In the genomic region with DNA sequence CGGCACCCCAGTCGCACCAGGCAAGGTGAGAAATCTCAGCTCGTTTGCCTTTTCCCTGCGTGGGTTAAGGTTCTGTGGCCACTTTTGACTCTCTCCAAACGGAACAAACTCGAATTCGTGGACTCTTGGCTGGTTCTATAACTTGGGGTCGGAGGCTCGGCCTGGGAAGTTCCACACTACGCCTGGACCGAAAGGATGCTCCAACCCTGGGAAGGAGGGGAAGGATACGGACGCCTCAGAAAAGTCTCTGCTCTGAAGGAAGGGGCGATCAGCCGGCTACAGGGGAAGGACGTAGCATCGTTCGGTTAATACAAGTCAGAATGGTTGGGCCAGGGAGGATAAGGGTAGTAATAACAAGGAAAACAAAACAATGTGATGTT, we compare ENCODE assay signal across 8 mouse cellular contexts. TPM values are rescaled to one million over a fixed set of nuclear protein-coding genes. Genes with fewer than 3 reads are reported as not detected.
DNase-seq lines count a peak whose midpoint lies in the region; ATAC-seq and TF ChIP-seq lines count a peak whose summit lies in the region.

No protein-coding gene starts in this region.

- no peak for TF ChIP-seq POLR2A in lung, adult 2 months (IDR thresholded peaks at IDR 0.05; ENCODE audit: borderline replicate concordance, extremely low read depth, low read depth, low read length)

- no peak for DNase-seq in lung, adult 2 months
- no peak for DNase-seq in lung, postnatal 14 days
- no peak for DNase-seq in limb, embryonic 10.5 days (ENCODE audit: low spot score)
- DNase-seq in gastrocnemius, postnatal 4 days (ENCODE audit: low spot score in 2 of 2) = no peak
- no peak for DNase-seq in retina, embryonic 14.5 days (ENCODE audit: low spot score)

- H3K9me3 ChIP-seq in embryonic facial prominence, embryonic 15.5 days (replicated peaks) = no peaks in the 10 kb centered on the region
- H3K9me3 ChIP-seq in limb, embryonic 10.5 days (replicated peaks) = no peaks in the 10 kb centered on the region
- no peaks in the 10 kb centered on the region for H3K9me3 ChIP-seq in neural tube, embryonic 14.5 days (ENCODE audit: control insufficient read depth, low read length)

- no peaks in the 10 kb centered on the region; the same call in 1 of the 2 replicates for H3K4me1 ChIP-seq in lung, adult 2 months (ENCODE audit: control insufficient read depth, insufficient read depth, low read length)
- 0 out of 2 replicates have a peak, but pooled peaks cover 3% of the 10 kb centered on the region for H3K4me1 ChIP-seq in embryonic facial prominence, embryonic 15.5 days
- H3K4me1 ChIP-seq in limb, embryonic 10.5 days = peaks cover 17% of the 10 kb centered on the region
- H3K4me1 ChIP-seq in neural tube, embryonic 14.5 days (ENCODE audit: control insufficient read depth, insufficient read depth, low read length) = peaks cover 5% of the 10 kb centered on the region; the same call in 1 of the 2 replicates

- H3K27ac ChIP-seq in embryonic facial prominence, embryonic 15.5 days (replicated peaks) = peak overlapping the region; percentile 85
- peak overlapping the region; percentile 87 for H3K27ac ChIP-seq in limb, embryonic 10.5 days
- peak overlapping the region; percentile 73 for H3K27ac ChIP-seq in neural tube, embryonic 14.5 days (ENCODE audit: low read depth, low read length)

- ATAC-seq in embryonic facial prominence, embryonic 15.5 days (ENCODE audit: insufficient number of reproducible peaks, low FRiP score, low TSS enrichment, low read depth) = peak; percentile 73
- ATAC-seq in neural tube, embryonic 14.5 days (ENCODE audit: low read depth) = peak; percentile 80
- ATAC-seq in inflammation-experienced regulatory T-cells, adult 6 months = no peak

- peak overlapping the region; percentile 60 for H3K4me2 ChIP-seq in embryonic facial prominence, embryonic 15.5 days (replicated peaks)
- H3K4me2 ChIP-seq in neural tube, embryonic 14.5 days (ENCODE audit: low read depth, low read length) = peak overlapping the region; percentile 58

- H3K27me3 ChIP-seq in embryonic facial prominence, embryonic 15.5 days = no peaks in the 10 kb centered on the region
- H3K27me3 ChIP-seq in limb, embryonic 10.5 days (ENCODE audit: low read depth, poor library complexity, severe bottlenecking) = no peaks in the 10 kb centered on the region
- H3K27me3 ChIP-seq in neural tube, embryonic 14.5 days (ENCODE audit: control insufficient read depth, insufficient read depth, low read length) = no peaks in the 10 kb centered on the region

- WGBS in lung, adult 2 months = under 1% methylated on average over 18 of the region's 18 CpGs
- under 1% methylated on average over 18 of the region's 18 CpGs for WGBS in embryonic facial prominence, embryonic 15.5 days
- WGBS in limb, embryonic 10.5 days = under 1% methylated on average over 18 of the region's 18 CpGs
- WGBS in neural tube, embryonic 14.5 days = under 1% methylated on average over 18 of the region's 18 CpGs

- H3K36me3 ChIP-seq in embryonic facial prominence, embryonic 15.5 days = no peaks in the 10 kb centered on the region
- H3K36me3 ChIP-seq in limb, embryonic 10.5 days = peaks cover 2% of the 10 kb centered on the region; the same call in 1 of the 2 replicates
- H3K36me3 ChIP-seq in neural tube, embryonic 14.5 days (ENCODE audit: control insufficient read depth, insufficient read depth, low read length) = no peaks in the 10 kb centered on the region

- TF ChIP-seq CTCF in lung, adult 2 months (IDR thresholded peaks at IDR 0.05; ENCODE audit: insufficient read depth, low read length) = no peak

- H3K4me3 ChIP-seq in lung, adult 2 months (replicated peaks; ENCODE audit: extremely low read depth, low read depth, low read length) = peak overlapping the region; percentile 100
- H3K4me3 ChIP-seq in embryonic facial prominence, embryonic 15.5 days (replicated peaks) = peak overlapping the region; percentile 74
- H3K4me3 ChIP-seq in limb, embryonic 10.5 days = peak overlapping the region; percentile 74
- peak overlapping the region; percentile 68 for H3K4me3 ChIP-seq in neural tube, embryonic 14.5 days (ENCODE audit: low read depth, low read length)

- H3K9ac ChIP-seq in embryonic facial prominence, embryonic 15.5 days = peak overlapping the region; percentile 73
- H3K9ac ChIP-seq in neural tube, embryonic 14.5 days (replicated peaks; ENCODE audit: low read depth, low read length) = peak overlapping the region; percentile 69

RNA-seq across cellular contexts. Expression of a gene that starts 0.3 kb away (rescaled TPM):
- 1.3 and 1.4 TPM in 2 replicates for polyA plus RNA-seq in lung, adult 2 months (2012; rRNA removed)
- polyA plus RNA-seq in embryonic facial prominence, embryonic 15.5 days (2015; fragmentation: Nextera tagmentation; extraction: Ambion mirVana) = 32.9 and 37.8 TPM in 2 replicates
- polyA plus RNA-seq in limb, embryonic 10.5 days (2016; fragmentation: Nextera tagmentation; extraction: Ambion mirVana) = 38.8 and 44.9 TPM in 2 replicates
- 23.1 and 29.2 TPM in 2 replicates for polyA plus RNA-seq in neural tube, embryonic 14.5 days (2014; fragmentation: Nextera tagmentation; extraction: Ambion mirVana)
- 1 to 10 TPM; 4.9 to 7.8 (median 5.1) TPM for polyA plus RNA-seq in inflammation-experienced regulatory T-cells, adult 6 months (2017; shearing (Covaris generic))
- total RNA-seq in gastrocnemius, postnatal 4 days (2021) = 10 to 100 TPM; 11.7 to 15.4 TPM

RNA-seq across cellular contexts. Expression of a gene that starts 11.6 kb away (rescaled TPM):
- polyA plus RNA-seq in lung, adult 2 months (2012; rRNA removed) = 36.5 and 53.0 TPM in 2 replicates
- polyA plus RNA-seq in embryonic facial prominence, embryonic 15.5 days (2015; fragmentation: Nextera tagmentation; extraction: Ambion mirVana) = 55.0 and 59.5 TPM in 2 replicates
- 99.7 and 104 TPM in 2 replicates for polyA plus RNA-seq in limb, embryonic 10.5 days (2016; fragmentation: Nextera tagmentation; extraction: Ambion mirVana)
- polyA plus RNA-seq in neural tube, embryonic 14.5 days (2014; fragmentation: Nextera tagmentation; extraction: Ambion mirVana) = 72.8 and 91.0 TPM in 2 replicates
- polyA plus RNA-seq in inflammation-experienced regulatory T-cells, adult 6 months (2017; shearing (Covaris generic)) = 10 to 100 TPM; 29.9 to 41.3 (median 34.4) TPM
- total RNA-seq in gastrocnemius, postnatal 4 days (2021) = 10 to 100 TPM; 40.4 to 49.6 TPM

RNA-seq across cellular contexts. Expression of a gene that starts 35.3 kb away (rescaled TPM):
- 0.03 TPM in 1 of 2 replicates, not detected in the other for polyA plus RNA-seq in lung, adult 2 months (2012; rRNA removed)
- polyA plus RNA-seq in embryonic facial prominence, embryonic 15.5 days (2015; fragmentation: Nextera tagmentation; extraction: Ambion mirVana) = 0.79 and 0.81 TPM in 2 replicates
- polyA plus RNA-seq in limb, embryonic 10.5 days (2016; fragmentation: Nextera tagmentation; extraction: Ambion mirVana) = 1.0 and 1.1 TPM in 2 replicates
- 0.27 and 0.31 TPM in 2 replicates for polyA plus RNA-seq in neural tube, embryonic 14.5 days (2014; fragmentation: Nextera tagmentation; extraction: Ambion mirVana)
- polyA plus RNA-seq in inflammation-experienced regulatory T-cells, adult 6 months (2017; shearing (Covaris generic)) = under 1 TPM in 2 of 3 experiments, not detected in 1; 0.12 to 0.13 TPM
- total RNA-seq in gastrocnemius, postnatal 4 days (2021) = not detected

RNA-seq across cellular contexts. Expression of a gene that starts 58.0 kb away (rescaled TPM):
- 5.2 and 7.7 TPM in 2 replicates for polyA plus RNA-seq in lung, adult 2 months (2012; rRNA removed)
- 17.0 and 18.3 TPM in 2 replicates for polyA plus RNA-seq in embryonic facial prominence, embryonic 15.5 days (2015; fragmentation: Nextera tagmentation; extraction: Ambion mirVana)
- polyA plus RNA-seq in limb, embryonic 10.5 days (2016; fragmentation: Nextera tagmentation; extraction: Ambion mirVana) = 25.3 and 26.0 TPM in 2 replicates
- polyA plus RNA-seq in neural tube, embryonic 14.5 days (2014; fragmentation: Nextera tagmentation; extraction: Ambion mirVana) = 19.4 and 23.6 TPM in 2 replicates
- 1 to 10 TPM; 4.8 to 7.4 (median 5.8) TPM for polyA plus RNA-seq in inflammation-experienced regulatory T-cells, adult 6 months (2017; shearing (Covaris generic))
- total RNA-seq in gastrocnemius, postnatal 4 days (2021) = 1 to 10 TPM; 6.2 to 6.4 TPM

RNA-seq across cellular contexts. Expression of a gene that starts 58.3 kb away (rescaled TPM):
- polyA plus RNA-seq in lung, adult 2 months (2012; rRNA removed) = not detected in 2 replicates
- 0.58 TPM in 1 of 2 replicates, not detected in the other for polyA plus RNA-seq in embryonic facial prominence, embryonic 15.5 days (2015; fragmentation: Nextera tagmentation; extraction: Ambion mirVana)
- not detected in 2 replicates for polyA plus RNA-seq in limb, embryonic 10.5 days (2016; fragmentation: Nextera tagmentation; extraction: Ambion mirVana)
- 0.62 TPM in 1 of 2 replicates, not detected in the other for polyA plus RNA-seq in neural tube, embryonic 14.5 days (2014; fragmentation: Nextera tagmentation; extraction: Ambion mirVana)
- polyA plus RNA-seq in inflammation-experienced regulatory T-cells, adult 6 months (2017; shearing (Covaris generic)) = not detected
- not detected for total RNA-seq in gastrocnemius, postnatal 4 days (2021)
